Mouse (Mus musculus) liver, embryonic 14.5 days (tissue): Measurements from ENCODE around the gene Pdcd7. TPM values are rescaled to one million over a fixed set of nuclear protein-coding genes. Genes with fewer than 3 reads are reported as not detected.

ENCODE experiments used
- ATAC-seq: fragments of 200-750 bp; cut with Nextera tagmentation; 2 replicates; pipeline ENCODE4 v1.8.0; 2017; ENCODE audit warnings: moderate number of reproducible peaks, mild to moderate bottlenecking, moderate library complexity; ENCODE audit not compliant: insufficient read depth
- DNase-seq, 3 experiments: peaks; one replicate each; pipeline ENCODE4 v3.0.0-alpha.2; 2012 to 2013; ENCODE audit warnings: low read depth in 3 of 3, low spot score in 3 of 3
- H3K27ac ChIP-seq: fragments of 300-500 bp; sonication (generic); 2 replicates; pipeline ENCODE4 v1.5.1; 2014; ENCODE audit warnings: moderate library complexity, mild to moderate bottlenecking, control low read depth, inconsistent platforms
- H3K27me3 ChIP-seq: fragments of 300-500 bp; sonication (generic); 2 replicates; pipeline ENCODE4 v1.6.1; 2014; ENCODE audit warnings: mild to moderate bottlenecking, low read length, moderate library complexity; ENCODE audit not compliant: control insufficient read depth, insufficient read depth
- H3K36me3 ChIP-seq: fragments of 300-500 bp; sonication (generic); replicated peaks from 2 replicates; pipeline ENCODE4 v1.6.1; 2014; ENCODE audit warnings: low read depth; ENCODE audit not compliant: control insufficient read depth, insufficient read depth
- H3K4me1 ChIP-seq, 2 experiments: fragments of 200-500 bp in 1 of 2; fragments of 300-500 bp in 1 of 2; sonication (generic) in 1 of 2; replicated peaks; 2 replicates each; pipeline ENCODE4 v1.6.1; 2012 to 2014; ENCODE audit warnings: antibody characterized with exemption in 1 of 2, inconsistent platforms in 1 of 2, low read length in 1 of 2; ENCODE audit not compliant: control insufficient read depth in 2 of 2, insufficient read depth in 2 of 2
- H3K4me2 ChIP-seq: fragments of 300-500 bp; sonication (generic); 2 replicates; pipeline ENCODE4 v1.6.1; 2014; ENCODE audit warnings: low read depth, mild to moderate bottlenecking, control low read depth, moderate library complexity
- H3K4me3 ChIP-seq, 2 experiments: fragments of 200-500 bp in 1 of 2; fragments of 300-500 bp in 1 of 2; sonication (generic) in 1 of 2; 2 replicates each; pipeline ENCODE4 v1.5.1; 2012 to 2014; ENCODE audit warnings: low read depth in 2 of 2, low read length in 2 of 2, mild to moderate bottlenecking in 2 of 2, control low read depth in 1 of 2, inconsistent platforms in 1 of 2, moderate library complexity in 1 of 2; ENCODE audit not compliant: insufficient read depth in 1 of 2
- H3K9ac ChIP-seq: fragments of 300-500 bp; sonication (generic); replicated peaks from 2 replicates; pipeline ENCODE4 v1.6.1; 2014; ENCODE audit warnings: mild to moderate bottlenecking, control low read depth, moderate library complexity
- H3K9me3 ChIP-seq: fragments of 300-500 bp; sonication (generic); 2 replicates; pipeline ENCODE4 v1.6.1; 2016; ENCODE audit warnings: low read length, mixed read lengths; ENCODE audit not compliant: control insufficient read depth
- CTCF ChIP-seq: IDR thresholded peaks from 2 replicates; pipeline ENCODE4 v1.5.1; 2016; ENCODE audit warnings: antibody characterized with exemption, low read depth, control low read depth
- EP300 ChIP-seq: IDR thresholded peaks from 2 replicates; pipeline ENCODE4 v1.6.1; 2016; ENCODE audit warnings: antibody characterized with exemption, low read depth
- WGBS: fragments of 180-500 bp; shearing (Covaris S2); extraction: QIAGEN DNeasy Blood & Tissue Kit; methylation state at CpG from one replicate; pipeline ENCODE4 v1.1.7; 2014; ENCODE audit not compliant: insufficient replicate concordance; 5-methylcytosine and 5-hydroxymethylcytosine counted together
- polyA plus RNA-seq, 2 experiments: library from polyadenylated mRNA; depleted of rRNA in 1 of 2; stranded (reverse) in 1 of 2; unstranded in 1 of 2; fragments of >200 nt; fragmentation: Nextera tagmentation in 1 of 2; extraction: Ambion mirVana in 1 of 2; gene quantifications; 2 replicates each; pipeline versions ENCODE4 v1.2.1 to v1.2.3; 2012 to 2014

Pdcd7 gene
- polyA plus RNA-seq, 2 experiments: 4.8 to 4.9 TPM

DNA sequence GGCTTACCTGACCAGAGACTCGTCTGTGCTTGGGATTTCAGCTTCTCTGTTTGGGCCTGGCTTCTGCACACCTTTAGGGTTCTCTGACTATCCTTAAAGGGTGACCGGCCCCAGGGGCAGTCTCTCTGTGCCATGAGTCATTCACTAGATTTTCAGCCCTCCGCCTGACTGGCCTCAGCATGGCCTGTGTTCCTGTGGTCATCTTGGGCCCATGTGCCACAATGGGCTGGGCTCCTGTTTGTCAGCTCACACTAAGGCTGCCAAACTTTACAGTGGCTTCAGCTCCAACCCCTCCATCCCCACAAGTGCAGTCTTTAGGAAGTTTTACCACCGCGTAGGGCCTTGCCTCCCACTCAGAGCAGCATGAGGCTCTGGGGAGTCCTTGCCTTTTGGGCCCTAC lies 7.3 kb downstream of the Pdcd7 start:
- Histone ChIP-seq H3K27ac (no peak overlapping the region), H3K4me1 (peaks cover 2 to 6% of the 10 kb centered on the region in 2 experiments; a peak in 2 of 4 replicates), H3K4me2 (no peak overlapping the region), H3K4me3 (no peak overlapping the region), H3K9me3 (no peaks in the 10 kb centered on the region), H3K36me3 (peaks cover 17% of the 10 kb centered on the region; the same call in 1 of the 2 replicates), H3K9ac (no peak overlapping the region), H3K27me3 (no peaks in the 10 kb centered on the region)
- no peak for DNase-seq
- TF ChIP-seq CTCF (no peak), EP300 (no peak)
- ATAC-seq: no peak
- 83% methylated on average over 5 of the region's 5 CpGs for WGBS

DNA sequence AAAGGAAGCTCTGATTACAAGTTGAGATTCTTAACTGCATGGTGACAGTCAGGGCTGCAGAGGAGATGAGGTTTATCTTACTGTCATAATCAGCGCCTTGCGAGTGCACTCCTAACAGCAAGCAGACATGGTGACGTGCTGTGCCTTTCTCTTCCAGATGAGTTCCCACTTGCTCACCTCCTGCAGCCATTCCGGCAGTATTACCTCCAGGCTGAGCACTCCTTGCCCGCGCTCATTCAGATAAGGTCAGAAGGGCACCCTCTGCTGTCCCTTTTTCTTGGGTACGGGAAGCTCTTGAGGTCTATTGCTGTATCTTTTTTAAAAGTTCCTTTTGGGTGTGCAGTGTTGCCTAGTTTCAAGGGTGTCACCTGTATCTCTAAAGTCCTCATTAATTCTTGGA lies 10.7 kb downstream of the Pdcd7 start:
- WGBS: 80% methylated on average over 7 of the region's 7 CpGs
- no peak for ATAC-seq
- Histone ChIP-seq H3K4me2 (no peak overlapping the region), H3K36me3 (peaks cover 41% of the 10 kb centered on the region), H3K9me3 (no peaks in the 10 kb centered on the region), H3K9ac (no peak overlapping the region), H3K27me3 (no peaks in the 10 kb centered on the region), H3K27ac (no peak overlapping the region), H3K4me1 (peaks cover 4 to 10% of the 10 kb centered on the region in 2 experiments; a peak in 3 of 4 replicates), H3K4me3 (no peak overlapping the region)
- no peak for TF ChIP-seq EP300
- TF ChIP-seq CTCF: no peak
- DNase-seq: no peak

DNA sequence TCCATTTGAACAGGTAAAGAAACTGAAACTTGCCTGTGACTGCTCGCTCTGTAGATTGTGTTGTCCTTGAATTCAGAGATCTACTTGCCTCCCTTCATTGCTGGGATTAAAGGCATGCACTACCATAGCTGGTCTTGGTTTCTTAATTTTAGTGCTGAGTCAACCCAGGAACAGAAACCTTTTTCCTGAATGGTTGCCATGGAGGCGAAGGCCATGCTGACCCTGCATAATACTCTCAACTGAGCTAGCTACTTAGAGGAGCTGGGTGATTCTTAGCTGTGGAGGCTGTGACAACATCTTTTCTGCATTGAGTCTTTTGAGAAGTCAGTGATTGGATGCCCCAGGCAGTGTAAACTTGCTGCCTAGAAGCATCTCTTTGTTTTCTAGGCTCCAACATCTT lies 11.1 kb downstream of the Pdcd7 start:
- Histone ChIP-seq H3K9me3 (no peaks in the 10 kb centered on the region), H3K4me1 (peaks cover 4 to 10% of the 10 kb centered on the region in 2 experiments; a peak in 3 of 4 replicates), H3K27me3 (no peaks in the 10 kb centered on the region), H3K36me3 (peaks cover 41% of the 10 kb centered on the region), H3K4me3 (no peak overlapping the region), H3K9ac (no peak overlapping the region), H3K4me2 (no peak overlapping the region), H3K27ac (no peak overlapping the region)
- 76% methylated on average over 2 of the region's 2 CpGs for WGBS
- no peak for TF ChIP-seq EP300
- no peak for TF ChIP-seq CTCF
- no peak for ATAC-seq
- no peak for DNase-seq

DNA sequence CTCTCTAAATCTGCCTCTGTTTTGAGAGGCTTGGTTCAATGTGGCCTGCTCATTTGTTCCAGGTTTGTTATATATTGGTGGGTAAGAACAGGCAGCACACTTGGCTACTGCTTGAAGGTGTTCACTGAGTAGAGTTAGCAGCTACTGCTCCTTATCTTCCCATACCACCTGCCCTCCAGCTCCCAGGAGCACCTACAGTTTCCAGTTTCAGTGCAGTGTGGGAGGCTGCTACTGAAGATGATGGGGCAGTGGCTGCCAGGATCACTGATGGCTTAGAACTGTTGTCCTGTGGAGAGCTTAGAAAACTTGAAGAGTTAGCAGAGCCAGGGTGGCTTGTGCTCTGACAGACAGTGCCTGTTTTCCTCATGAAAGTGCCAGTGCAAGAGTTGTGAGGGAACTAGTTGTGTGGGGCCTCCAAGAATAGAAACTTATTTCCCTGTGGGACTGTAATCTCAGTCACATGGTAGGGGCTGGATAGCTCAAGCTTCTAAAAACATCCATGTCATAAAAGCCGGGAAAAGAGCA lies 13.1 kb downstream of the Pdcd7 start:
- WGBS: 76% methylated on average over 1 of the region's 1 CpGs
- no peaks in the 10 kb centered on the region for H3K27me3 ChIP-seq
- H3K4me2 ChIP-seq: peak overlapping the region; percentile 32
- H3K27ac ChIP-seq: peak overlapping the region; percentile 29; the same call in 1 of the 2 replicates
- no peak overlapping the region for H3K4me3 ChIP-seq
- no peaks in the 10 kb centered on the region for H3K9me3 ChIP-seq
- peak in 2 of 3 experiments; percentile 42 to 61 for DNase-seq
- peak; percentile 83 for ATAC-seq
- peaks cover 4 to 10% of the 10 kb centered on the region in 2 experiments; a peak in 3 of 4 replicates for H3K4me1 ChIP-seq
- H3K36me3 ChIP-seq: peaks cover 41% of the 10 kb centered on the region
- TF ChIP-seq EP300 (peak; percentile 57), CTCF (no peak)
- peak overlapping the region; percentile 23; the same call in 1 of the 2 replicates for H3K9ac ChIP-seq

- Histone ChIP-seq H3K4me2 (no peak within 1 kb of the TSS), H3K27me3 (no peaks in the 10 kb centered on the region), H3K9ac (no peak within 1 kb of the TSS), H3K36me3 (peaks cover 37% of the 10 kb centered on the region), H3K4me3 (no peak within 1 kb of the TSS), H3K27ac (no peak within 1 kb of the TSS), H3K9me3 (no peaks in the 10 kb centered on the region), H3K4me1 (peaks cover 4 to 10% of the 10 kb centered on the region in 2 experiments; a peak in 3 of 4 replicates)
- TF ChIP-seq CTCF (no peak), EP300 (no peak)
- DNase-seq: no peak
- ATAC-seq: no peak
- 83% methylated on average over 16 of the region's 16 CpGs for WGBS
These were observed 14.9 kb downstream of the Pdcd7 start, which contains the start of gene Ubap1l for GRCm38 (mm10) chr9:65360641-65361448. TSS of gene Ubap1l (plus strand) at chr9:65361041.
